Mouse (Mus musculus): Measurements from ENCODE around the gene Lrrc66. TPM values are rescaled to one million over a fixed set of nuclear protein-coding genes. Genes with fewer than 3 reads are reported as not detected.
A peak's percentile ranks its signal among the peaks of the same experiment; 100 is the strongest.

Lrrc66 gene
- not detected in 2 replicates for polyA plus RNA-seq (2015; fragmentation: Nextera tagmentation; extraction: Ambion mirVana)

- H3K27me3 ChIP-seq (replicated peaks; ENCODE audit: control insufficient read depth, insufficient read depth, low read length): no peaks in the 10 kb centered on the region; the same call in 1 of the 2 replicates
- no peak within 1 kb of the TSS for H3K27ac ChIP-seq (ENCODE audit: low read length)
- WGBS: 78% methylated on average over 8 of the region's 8 CpGs
- no peak within 1 kb of the TSS for H3K4me2 ChIP-seq (ENCODE audit: low read length)
- H3K4me1 ChIP-seq (replicated peaks; ENCODE audit: control insufficient read depth, insufficient read depth, low read length): peaks cover under 1% of the 10 kb centered on the region; the same call in 1 of the 2 replicates
- peaks cover 5% of the 10 kb centered on the region for H3K9me3 ChIP-seq (ENCODE audit: control insufficient read depth, low read length)
- H3K9ac ChIP-seq (replicated peaks; ENCODE audit: low read depth, low read length): no peak within 1 kb of the TSS
- peaks cover 15% of the 10 kb centered on the region for H3K36me3 ChIP-seq (ENCODE audit: control insufficient read depth, insufficient read depth)
- no peak within 1 kb of the TSS for H3K4me3 ChIP-seq (replicated peaks; ENCODE audit: low read length)
- no peak for ATAC-seq
Observed at GRCm38 (mm10) chr5:73632291-73632690, at the start of gene Lrrc66. Gene Lrrc66 (minus strand): TSS chr5:73632526.

- Histone ChIP-seq H3K4me3 (replicated peaks; ENCODE audit: low read length) (peak overlapping the region; percentile 20; the same call in 1 of the 2 replicates), H3K4me2 (ENCODE audit: low read length) (peak overlapping the region; percentile 25)
- peak; percentile 45; the same call in 1 of the 2 replicates for ATAC-seq
Observed at GRCm38 (mm10) chr5:73676626-73677025, 44.3 kb upstream of the Lrrc66 start.

GRCm38 (mm10) chr5:73675604-73676003 lies 43.3 kb upstream of the Lrrc66 start:
- no peak overlapping the region for H3K4me2 ChIP-seq (ENCODE audit: low read length)
- peaks cover 3% of the 10 kb centered on the region; the same call in 1 of the 2 replicates for H3K4me1 ChIP-seq (replicated peaks; ENCODE audit: control insufficient read depth, insufficient read depth, low read length)
- H3K9me3 ChIP-seq (ENCODE audit: control insufficient read depth, low read length): no peaks in the 10 kb centered on the region
- H3K27me3 ChIP-seq (replicated peaks; ENCODE audit: control insufficient read depth, insufficient read depth, low read length): no peaks in the 10 kb centered on the region
- H3K9ac ChIP-seq (replicated peaks; ENCODE audit: low read depth, low read length): no peak overlapping the region
- peak; percentile 52 for ATAC-seq
- H3K4me3 ChIP-seq (replicated peaks; ENCODE audit: low read length): no peak overlapping the region
- H3K36me3 ChIP-seq (ENCODE audit: control insufficient read depth, insufficient read depth): no peaks in the 10 kb centered on the region
- no peak overlapping the region for H3K27ac ChIP-seq (ENCODE audit: low read length)
- WGBS: 57% methylated on average over 3 of the region's 3 CpGs

More at GRCm38 (mm10) chr5:73676626-73677025, 44.3 kb upstream of the Lrrc66 start:
- WGBS: 26% methylated on average over 13 of the region's 13 CpGs
- no peak overlapping the region for H3K27ac ChIP-seq (ENCODE audit: low read length)
- peaks cover 3% of the 10 kb centered on the region; the same call in 1 of the 2 replicates for H3K4me1 ChIP-seq (replicated peaks; ENCODE audit: control insufficient read depth, insufficient read depth, low read length)
- no peaks in the 10 kb centered on the region for H3K36me3 ChIP-seq (ENCODE audit: control insufficient read depth, insufficient read depth)
- no peaks in the 10 kb centered on the region for H3K27me3 ChIP-seq (replicated peaks; ENCODE audit: control insufficient read depth, insufficient read depth, low read length)
- no peaks in the 10 kb centered on the region for H3K9me3 ChIP-seq (ENCODE audit: control insufficient read depth, low read length)
- no peak overlapping the region for H3K9ac ChIP-seq (replicated peaks; ENCODE audit: low read depth, low read length)

GRCm38 (mm10) chr5:73669386-73669785 lies 37.1 kb upstream of the Lrrc66 start:
- Histone ChIP-seq H3K4me2 (ENCODE audit: low read length) (0 out of 2 replicates have a peak overlapping the region, but pooled peaks have one; percentile 16), H3K9me3 (ENCODE audit: control insufficient read depth, low read length) (no peaks in the 10 kb centered on the region), H3K27me3 (replicated peaks; ENCODE audit: control insufficient read depth, insufficient read depth, low read length) (no peaks in the 10 kb centered on the region), H3K27ac (ENCODE audit: low read length) (no peak overlapping the region), H3K4me3 (replicated peaks; ENCODE audit: low read length) (no peak overlapping the region), H3K36me3 (ENCODE audit: control insufficient read depth, insufficient read depth) (no peaks in the 10 kb centered on the region), H3K4me1 (replicated peaks; ENCODE audit: control insufficient read depth, insufficient read depth, low read length) (no peaks in the 10 kb centered on the region), H3K9ac (replicated peaks; ENCODE audit: low read depth, low read length) (no peak overlapping the region)
- ATAC-seq: no peak
- WGBS: 39% methylated on average over 26 of the region's 26 CpGs

- Histone ChIP-seq H3K4me3 (replicated peaks; ENCODE audit: low read length) (no peak overlapping the region), H3K4me2 (ENCODE audit: low read length) (no peak overlapping the region), H3K27ac (ENCODE audit: low read length) (no peak overlapping the region), H3K9me3 (ENCODE audit: control insufficient read depth, low read length) (no peaks in the 10 kb centered on the region), H3K9ac (replicated peaks; ENCODE audit: low read depth, low read length) (no peak overlapping the region), H3K36me3 (ENCODE audit: control insufficient read depth, insufficient read depth) (no peaks in the 10 kb centered on the region), H3K27me3 (replicated peaks; ENCODE audit: control insufficient read depth, insufficient read depth, low read length) (no peaks in the 10 kb centered on the region), H3K4me1 (replicated peaks; ENCODE audit: control insufficient read depth, insufficient read depth, low read length) (no peaks in the 10 kb centered on the region)
- 87% methylated on average over 2 of the region's 2 CpGs for WGBS
- no peak for ATAC-seq
Observed at GRCm38 (mm10) chr5:73667877-73668276, 35.6 kb upstream of the Lrrc66 start.

- H3K4me3 ChIP-seq (replicated peaks; ENCODE audit: low read length): no peak overlapping the region
- WGBS: 89% methylated on average over 2 of the region's 2 CpGs
- H3K9me3 ChIP-seq (ENCODE audit: control insufficient read depth, low read length): no peaks in the 10 kb centered on the region
- no peak overlapping the region for H3K9ac ChIP-seq (replicated peaks; ENCODE audit: low read depth, low read length)
- no peaks in the 10 kb centered on the region for H3K36me3 ChIP-seq (ENCODE audit: control insufficient read depth, insufficient read depth)
- no peaks in the 10 kb centered on the region for H3K27me3 ChIP-seq (replicated peaks; ENCODE audit: control insufficient read depth, insufficient read depth, low read length)
- H3K4me1 ChIP-seq (replicated peaks; ENCODE audit: control insufficient read depth, insufficient read depth, low read length): no peaks in the 10 kb centered on the region
- H3K4me2 ChIP-seq (ENCODE audit: low read length): no peak overlapping the region
- no peak overlapping the region for H3K27ac ChIP-seq (ENCODE audit: low read length)
- ATAC-seq: no peak
Observed at GRCm38 (mm10) chr5:73666695-73667094, 34.4 kb upstream of the Lrrc66 start.

GRCm38 (mm10) chr5:73651855-73652201 lies 19.5 kb upstream of the Lrrc66 start:
- peaks cover 29% of the 10 kb centered on the region for H3K27me3 ChIP-seq (replicated peaks; ENCODE audit: control insufficient read depth, insufficient read depth, low read length)
- H3K4me2 ChIP-seq (ENCODE audit: low read length): no peak overlapping the region
- H3K9ac ChIP-seq (replicated peaks; ENCODE audit: low read depth, low read length): no peak overlapping the region
- H3K36me3 ChIP-seq (ENCODE audit: control insufficient read depth, insufficient read depth): no peaks in the 10 kb centered on the region
- no peaks in the 10 kb centered on the region for H3K9me3 ChIP-seq (ENCODE audit: control insufficient read depth, low read length)
- ATAC-seq: no peak
- H3K27ac ChIP-seq (ENCODE audit: low read length): no peak overlapping the region
- peaks cover 20% of the 10 kb centered on the region for H3K4me1 ChIP-seq (replicated peaks; ENCODE audit: control insufficient read depth, insufficient read depth, low read length)
- H3K4me3 ChIP-seq (replicated peaks; ENCODE audit: low read length): no peak overlapping the region; the same call in 1 of the 2 replicates
- 2% methylated on average over 4 of the region's 4 CpGs for WGBS

- Histone ChIP-seq H3K4me2 (ENCODE audit: low read length) (peak within 1 kb of the TSS; percentile 83), H3K9me3 (ENCODE audit: control insufficient read depth, low read length) (no peaks in the 10 kb centered on the region), H3K36me3 (ENCODE audit: control insufficient read depth, insufficient read depth) (no peaks in the 10 kb centered on the region), H3K27ac (ENCODE audit: low read length) (no peak within 1 kb of the TSS), H3K9ac (replicated peaks; ENCODE audit: low read depth, low read length) (peak within 1 kb of the TSS; percentile 40), H3K4me1 (replicated peaks; ENCODE audit: control insufficient read depth, insufficient read depth, low read length) (peaks cover 26% of the 10 kb centered on the region), H3K4me3 (replicated peaks; ENCODE audit: low read length) (peak within 1 kb of the TSS; percentile 45), H3K27me3 (replicated peaks; ENCODE audit: control insufficient read depth, insufficient read depth, low read length) (peaks cover 29% of the 10 kb centered on the region)
- under 1% methylated on average over 57 of the region's 57 CpGs for WGBS
- ATAC-seq: no peak
Observed at GRCm38 (mm10) chr5:73651061-73651854, 18.9 kb upstream of the Lrrc66 start, which contains the start of gene Spata18. Gene Spata18 (plus strand): TSS chr5:73651379.

GRCm38 (mm10) chr5:73650365-73650964 lies 18.1 kb upstream of the Lrrc66 start:
- H3K9ac ChIP-seq (replicated peaks; ENCODE audit: low read depth, low read length): peak overlapping the region; percentile 40; the same call in 1 of the 2 replicates
- under 1% methylated on average over 15 of the region's 15 CpGs for WGBS
- peaks cover 29% of the 10 kb centered on the region for H3K27me3 ChIP-seq (replicated peaks; ENCODE audit: control insufficient read depth, insufficient read depth, low read length)
- no peak for ATAC-seq
- peak overlapping the region; percentile 45 for H3K4me3 ChIP-seq (replicated peaks; ENCODE audit: low read length)
- H3K4me2 ChIP-seq (ENCODE audit: low read length): peak overlapping the region; percentile 83
- peaks cover 26% of the 10 kb centered on the region for H3K4me1 ChIP-seq (replicated peaks; ENCODE audit: control insufficient read depth, insufficient read depth, low read length)
- no peaks in the 10 kb centered on the region for H3K9me3 ChIP-seq (ENCODE audit: control insufficient read depth, low read length)
- H3K27ac ChIP-seq (ENCODE audit: low read length): no peak overlapping the region
- no peaks in the 10 kb centered on the region for H3K36me3 ChIP-seq (ENCODE audit: control insufficient read depth, insufficient read depth)
